Mouse (Mus musculus) MEL (cell line): Measurements from ENCODE around the gene Spata17. TPM values are rescaled to one million over a fixed set of nuclear protein-coding genes. Genes with fewer than 3 reads are reported as not detected.

Experiments
- DNase-seq: peaks from one replicate; pipeline ENCODE4 v3.0.0; 2011; ENCODE audit warnings: low read depth, low spot score
- H3K27ac ChIP-seq: 2 replicates; pipeline ENCODE4 v1.5.1; 2012; ENCODE audit warnings: low read depth, mild to moderate bottlenecking, control low read depth, low read length, moderate library complexity; ENCODE audit not compliant: control insufficient read depth
- H3K27me3 ChIP-seq, 2 experiments: fragments of 150-350 bp in 1 of 2; sonication (generic) in 1 of 2; 2 replicates each; pipeline ENCODE4 v1.6.1; 2012; ENCODE audit warnings: low read length in 2 of 2, mild to moderate bottlenecking in 2 of 2, improper control_type of control experiment in 1 of 2, moderate library complexity in 1 of 2; ENCODE audit not compliant: insufficient read depth in 2 of 2, control insufficient read depth in 1 of 2
- H3K36me3 ChIP-seq, 2 experiments: 2 replicates each; pipeline ENCODE4 v1.6.1; 2012 to 2014; ENCODE audit warnings: low read length in 2 of 2, improper control_type of control experiment in 1 of 2, inconsistent platforms in 1 of 2, mild to moderate bottlenecking in 1 of 2; ENCODE audit not compliant: insufficient read depth in 2 of 2, control insufficient read depth in 1 of 2
- H3K4me1 ChIP-seq, 2 experiments: fragments of 150-350 bp in 1 of 2; sonication (generic) in 1 of 2; 2 replicates each; pipeline ENCODE4 v1.6.1; 2012; ENCODE audit warnings: low read length in 2 of 2, improper control_type of control experiment in 1 of 2, mild to moderate bottlenecking in 1 of 2; ENCODE audit not compliant: insufficient read depth in 2 of 2, control insufficient read depth in 1 of 2
- H3K4me3 ChIP-seq, 2 experiments: fragments of 150-350 bp in 1 of 2; sonication (generic) in 1 of 2; 2 replicates each; pipeline ENCODE4 v1.5.1; 2012; ENCODE audit warnings: low read depth in 2 of 2, low read length in 2 of 2, mild to moderate bottlenecking in 2 of 2, moderate library complexity in 2 of 2, control low read depth in 1 of 2, improper control_type of control experiment in 1 of 2; ENCODE audit not compliant: control insufficient read depth in 1 of 2, insufficient read depth in 1 of 2
- H3K79me2 ChIP-seq: 2 replicates; pipeline ENCODE4 v1.6.1; 2012; ENCODE audit warnings: mild to moderate bottlenecking, low read length, moderate library complexity; ENCODE audit not compliant: control insufficient read depth, poor library complexity, insufficient read depth
- H3K9ac ChIP-seq: 2 replicates; pipeline ENCODE4 v1.6.1; 2012; ENCODE audit warnings: low read depth, mild to moderate bottlenecking, control low read depth, low read length, moderate library complexity; ENCODE audit not compliant: control insufficient read depth, poor library complexity, severe bottlenecking
- H3K9me3 ChIP-seq: fragments of 150-350 bp; sonication (generic); replicated peaks from 2 replicates; pipeline ENCODE4 v1.6.1; 2012; ENCODE audit warnings: mild to moderate bottlenecking, low read length, improper control_type of control experiment, moderate library complexity; ENCODE audit not compliant: insufficient read depth
- CTCF ChIP-seq, 3 experiments: IDR thresholded peaks in 2 of 3; conservative IDR thresholded peaks in 1 of 3; 2 replicates each; pipeline ENCODE4 v1.5.1; 2011 to 2012; ENCODE audit warnings: low read length in 3 of 3, low read depth in 2 of 3, mild to moderate bottlenecking in 2 of 3, improper control_type of control experiment in 1 of 3, inconsistent platforms in 1 of 3, mixed read lengths in 1 of 3, moderate library complexity in 1 of 3; ENCODE audit not compliant: control insufficient read depth in 1 of 3, insufficient read depth in 1 of 3, poor library complexity in 1 of 3, severe bottlenecking in 1 of 3
- ELF1 ChIP-seq: IDR thresholded peaks from 2 replicates; pipeline ENCODE4 v1.6.1; 2014; ENCODE audit warnings: low read depth, mild to moderate bottlenecking, inconsistent platforms, low read length, improper control_type of control experiment, moderate library complexity
- EP300 ChIP-seq, 2 experiments: IDR thresholded peaks; 2 replicates each; pipeline ENCODE4 v1.6.1; 2011; ENCODE audit warnings: improper control_type of control experiment in 2 of 2, low read length in 2 of 2, low read depth in 1 of 2, mild to moderate bottlenecking in 1 of 2
- GATA1 ChIP-seq: IDR thresholded peaks from 2 replicates; pipeline ENCODE4 v1.6.1; 2011; ENCODE audit warnings: low read depth, low read length, improper control_type of control experiment
- JUND ChIP-seq: IDR thresholded peaks from 2 replicates; pipeline ENCODE4 v1.6.1; 2011; ENCODE audit warnings: low read depth, mild to moderate bottlenecking, improper control_type of control experiment, low read length
- KAT2A ChIP-seq: conservative IDR thresholded peaks from 2 replicates; pipeline ENCODE4 v1.6.1; 2012; ENCODE audit warnings: low read depth, low read length, improper control_type of control experiment, inconsistent platforms
- MAX ChIP-seq: IDR thresholded peaks from 2 replicates; pipeline ENCODE4 v1.6.1; 2011; ENCODE audit warnings: low read length, improper control_type of control experiment
- MYC ChIP-seq: IDR thresholded peaks from 2 replicates; pipeline ENCODE4 v1.6.1; 2011; ENCODE audit warnings: low read depth, mild to moderate bottlenecking, low read length, improper control_type of control experiment, moderate library complexity
- NRF1 ChIP-seq: IDR thresholded peaks from 2 replicates; pipeline ENCODE4 v1.6.1; 2014; ENCODE audit warnings: low read depth, mild to moderate bottlenecking, inconsistent platforms, low read length, improper control_type of control experiment, moderate library complexity; ENCODE audit not compliant: poor library complexity, insufficient read depth, severe bottlenecking
- POLR2AphosphoS2 ChIP-seq: IDR thresholded peaks from 2 replicates; pipeline ENCODE4 v1.6.1; 2011; ENCODE audit warnings: low read length, improper control_type of control experiment
- RAD21 ChIP-seq: IDR thresholded peaks from 2 replicates; pipeline ENCODE4 v1.6.1; 2011; ENCODE audit warnings: mild to moderate bottlenecking, low read depth, low read length, improper control_type of control experiment
- SMC3 ChIP-seq: IDR thresholded peaks from 2 replicates; pipeline ENCODE4 v1.6.1; 2011; ENCODE audit warnings: low read depth, low read length, improper control_type of control experiment
- TBP ChIP-seq: IDR thresholded peaks from 2 replicates; pipeline ENCODE4 v1.8.0; 2011; ENCODE audit warnings: low read depth, low read length, improper control_type of control experiment
- UBTF ChIP-seq: IDR thresholded peaks from 2 replicates; pipeline ENCODE4 v1.6.1; 2012; ENCODE audit warnings: low read depth, mild to moderate bottlenecking, inconsistent platforms, low read length, improper control_type of control experiment, moderate library complexity, borderline replicate concordance; ENCODE audit not compliant: insufficient read depth
- USF2 ChIP-seq, 2 experiments: IDR thresholded peaks; 2 replicates each; pipeline ENCODE4 v1.6.1; 2011 to 2012; ENCODE audit warnings: improper control_type of control experiment in 2 of 2, low read length in 2 of 2, borderline replicate concordance in 1 of 2, inconsistent platforms in 1 of 2, low read depth in 1 of 2, mild to moderate bottlenecking in 1 of 2; ENCODE audit not compliant: insufficient read depth in 1 of 2
- ZC3H11A ChIP-seq: IDR thresholded peaks from 2 replicates; pipeline ENCODE4 v1.6.1; 2012; ENCODE audit warnings: low read depth, mild to moderate bottlenecking, inconsistent platforms, low read length, improper control_type of control experiment
- ZMIZ1 ChIP-seq: IDR thresholded peaks from 2 replicates; pipeline ENCODE4 v1.6.1; 2012; ENCODE audit warnings: low read depth, mild to moderate bottlenecking, inconsistent platforms, low read length, improper control_type of control experiment, moderate library complexity
- polyA plus RNA-seq, 2 experiments: library from polyadenylated mRNA; stranded (reverse) in 1 of 2; unstranded in 1 of 2; fragments of >175 nt in 1 of 2; fragments of >200 nt in 1 of 2; gene quantifications; 2 replicates each; pipeline versions ENCODE4 v1.2.1 to v1.2.4; 2012; ENCODE audit warnings: low replicate concordance in 2 of 2, low read depth in 1 of 2; ENCODE audit not compliant: insufficient read length in 2 of 2, insufficient read depth in 1 of 2, missing spikeins in 1 of 2
- total RNA-seq: library from RNA; depleted of rRNA; stranded (reverse); fragments of 300-350 nt; gene quantifications from 2 replicates; pipeline ENCODE4 v1.2.3, GENCODE M21; 2012

The Spata17 gene
- total and polyA plus RNA-seq, 3 experiments: 0.13 TPM; not detected in 2

DNA sequence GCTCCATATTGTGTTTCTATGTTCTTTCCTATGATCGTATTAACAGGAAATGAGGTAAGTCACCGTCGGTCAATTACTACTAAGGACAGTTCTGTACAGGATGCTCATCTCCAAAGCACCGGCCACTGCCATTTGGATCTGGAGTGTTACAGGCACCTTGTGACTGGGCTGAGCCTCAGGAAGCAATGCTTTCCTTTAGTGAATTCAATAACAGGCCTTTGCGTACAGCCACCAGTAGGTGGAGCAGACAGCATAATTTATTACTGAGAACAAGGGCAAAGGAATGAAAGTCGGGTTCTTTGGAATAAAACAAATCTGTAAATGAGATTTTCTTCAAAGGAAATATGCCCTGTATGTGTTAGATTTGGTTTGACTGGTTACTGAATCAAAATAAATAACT, 77.8 kb downstream of the Spata17 start:
- H3K36me3 ChIP-seq: no peaks in the 10 kb centered on the region

GRCm38 (mm10) chr1:187135887-187136286, 79.4 kb downstream of the Spata17 start:
- no peak for DNase-seq

More for the DNA sequence above, 77.8 kb downstream of the Spata17 start:
- Histone ChIP-seq H3K79me2 (no peaks in the 10 kb centered on the region), H3K9me3 (no peaks in the 10 kb centered on the region), H3K27ac (no peak overlapping the region), H3K4me3 (no peak overlapping the region), H3K4me1 (no peaks in the 10 kb centered on the region), H3K27me3 (no peaks in the 10 kb centered on the region), H3K9ac (no peak overlapping the region)
- TF ChIP-seq CTCF (IDR thresholded peaks at IDR 0.05 in 2 of 3, conservative IDR thresholded peaks at IDR 0.05 in 1 of 3; ENCODE audit: control insufficient read depth in 1 of 3, insufficient read depth in 1 of 3, low read depth in 2 of 3, low read length in 3 of 3, poor library complexity in 1 of 3, severe bottlenecking in 1 of 3) (peak; percentile 33 to 78 (median 50)), ZC3H11A (peak; percentile 69), KAT2A (no peak), SMC3 (peak; percentile 88), RAD21 (peak; percentile 83), TBP (no peak), POLR2AphosphoS2 (no peak)
- DNase-seq: peak; percentile 59

GRCm38 (mm10) chr1:187133841-187134240, 81.4 kb downstream of the Spata17 start:
- DNase-seq: no peak
- TF ChIP-seq SMC3 (no peak), UBTF (no peak), ZMIZ1 (no peak), EP300 (IDR thresholded peaks at IDR 0.05; ENCODE audit: low read depth in 1 of 2, low read length in 2 of 2) (no peak), JUND (no peak), USF2 (IDR thresholded peaks at IDR 0.05; ENCODE audit: borderline replicate concordance in 1 of 2, insufficient read depth in 1 of 2, low read depth in 1 of 2, low read length in 2 of 2) (no peak), GATA1 (no peak), ELF1 (no peak)
- Histone ChIP-seq H3K9ac (no peak overlapping the region), H3K79me2 (no peaks in the 10 kb centered on the region), H3K27ac (no peak overlapping the region), H3K27me3 (no peaks in the 10 kb centered on the region), H3K4me1 (no peaks in the 10 kb centered on the region), H3K4me3 (no peak overlapping the region), H3K9me3 (no peaks in the 10 kb centered on the region), H3K36me3 (no peaks in the 10 kb centered on the region)

More at GRCm38 (mm10) chr1:187135887-187136286, 79.4 kb downstream of the Spata17 start:
- Histone ChIP-seq H3K4me1 (no peaks in the 10 kb centered on the region), H3K4me3 (no peak overlapping the region)
- TF ChIP-seq SMC3: no peak
- no peak for TF ChIP-seq MAX
- no peak for TF ChIP-seq MYC
- no peak for TF ChIP-seq NRF1
- TF ChIP-seq, all 39 proteins: peak for 0
- Histone ChIP-seq H3K79me2 (no peaks in the 10 kb centered on the region), H3K36me3 (no peaks in the 10 kb centered on the region), H3K27me3 (no peaks in the 10 kb centered on the region), H3K9me3 (no peaks in the 10 kb centered on the region), H3K27ac (no peak overlapping the region), H3K9ac (no peak overlapping the region)
